Mouse (Mus musculus): ENCODE results near the gene Slc20a1. TPM values are rescaled to one million over a fixed set of nuclear protein-coding genes. Genes with fewer than 3 reads are reported as not detected.

The Slc20a1 gene
- total RNA-seq, 2 experiments from 2014 or later, result 110 to 130 TPM

DNA sequence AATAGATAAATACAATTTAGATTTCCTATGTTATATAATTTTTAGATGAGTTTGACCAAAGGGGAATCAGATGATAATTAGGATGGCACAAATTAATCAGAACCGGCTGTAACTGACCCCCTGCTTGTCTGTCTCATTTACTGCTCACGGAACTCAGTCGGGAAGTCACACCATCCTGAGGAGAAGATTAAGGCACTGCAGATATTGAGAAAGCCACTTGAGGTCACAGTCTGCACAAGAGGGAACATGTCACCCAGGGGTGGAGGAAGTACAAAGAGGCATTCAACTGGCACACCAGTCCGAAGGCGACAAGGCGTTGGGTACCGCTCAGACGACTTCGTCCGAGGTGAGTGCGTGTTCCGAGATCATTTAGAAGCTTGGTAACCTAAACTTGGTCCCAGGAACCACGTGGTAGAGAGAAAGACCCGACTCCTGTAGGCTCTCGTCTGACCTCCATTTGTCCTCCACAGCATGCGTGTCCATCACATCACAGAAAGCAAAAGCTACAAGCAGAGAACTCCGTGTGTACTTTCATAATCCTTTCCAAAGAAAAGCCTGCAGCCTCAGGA, 26.8 kb downstream of the Slc20a1 start:
- no peak for DNase-seq (ENCODE audit: low spot score in 2 of 2)

DNA sequence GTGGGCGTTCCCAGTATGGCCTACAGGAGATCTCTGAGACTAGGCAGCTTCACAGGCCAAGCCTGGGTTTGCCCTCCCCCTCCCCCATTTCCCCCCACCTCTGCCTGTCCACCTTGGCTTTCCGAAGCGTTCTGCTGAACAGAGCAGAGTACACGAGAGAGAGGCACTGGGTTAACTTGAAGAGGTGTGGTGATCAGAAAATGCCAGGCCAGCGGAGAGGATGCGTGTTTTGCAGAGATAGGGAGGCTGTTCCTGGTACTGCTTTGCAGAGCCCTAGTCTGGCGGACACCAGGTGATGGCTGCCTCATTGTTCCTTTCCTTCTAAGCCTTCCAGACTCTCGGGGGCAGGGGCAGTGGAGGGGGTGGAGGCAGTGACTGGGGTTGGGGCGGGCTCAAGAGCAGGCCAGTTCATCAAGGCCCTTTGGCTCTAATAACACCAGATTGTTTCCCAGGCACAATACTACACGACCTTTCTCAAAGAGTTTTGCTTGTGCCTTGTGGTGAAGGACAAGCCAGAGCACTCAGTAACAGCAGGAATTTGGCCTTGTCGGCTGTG, 27.8 kb downstream of the Slc20a1 start:
- no peak for DNase-seq (ENCODE audit: low spot score in 2 of 2)

DNA sequence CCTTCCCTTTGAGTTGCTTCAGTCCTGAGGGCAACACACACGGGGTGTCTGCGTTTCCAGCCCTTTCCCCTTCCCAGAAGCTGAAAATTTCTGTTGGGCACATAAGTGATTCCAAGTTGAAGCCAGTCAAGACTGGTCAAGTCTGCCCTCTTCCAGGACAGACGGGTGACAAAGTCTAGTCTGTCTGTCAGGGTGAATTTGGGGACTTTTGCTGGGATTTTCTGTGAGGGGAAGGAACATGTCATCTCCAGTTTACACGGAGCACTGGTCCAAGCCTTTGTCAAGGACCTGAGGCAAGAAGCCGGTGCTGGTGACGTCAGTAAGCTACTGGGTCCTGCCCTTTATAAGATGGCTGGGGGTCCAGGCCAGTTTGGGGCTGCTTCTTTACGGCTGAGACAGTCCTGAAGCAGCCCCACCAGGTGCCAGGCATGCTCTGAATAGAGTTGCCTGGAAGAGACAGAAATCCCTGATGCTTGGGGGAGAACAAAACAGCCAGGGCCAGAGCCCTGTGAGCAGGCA, 28.5 kb downstream of the Slc20a1 start:
- DNase-seq (ENCODE audit: low spot score in 2 of 2), result no peak

DNA sequence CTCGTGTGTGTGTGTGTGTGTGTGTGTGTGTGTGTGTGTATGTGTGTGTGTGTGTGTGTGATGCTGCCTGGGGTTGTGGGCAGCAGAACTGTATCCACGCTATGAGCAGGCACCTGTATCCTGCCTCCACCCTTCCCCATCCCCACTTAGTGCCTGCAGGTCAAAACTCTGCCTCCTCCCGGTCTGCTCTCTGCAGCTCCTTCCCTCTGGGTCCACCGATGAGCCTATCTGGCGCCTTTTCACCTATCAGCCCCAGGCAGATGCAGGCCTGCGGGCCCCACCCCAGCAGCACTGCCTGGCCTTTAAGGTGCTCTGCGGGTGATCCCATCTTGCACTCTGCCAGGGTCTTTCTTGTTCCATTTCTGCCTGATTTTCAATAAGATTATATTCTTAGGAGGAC, 29.1 kb downstream of the Slc20a1 start:
- no peak for DNase-seq (ENCODE audit: low spot score in 2 of 2)

DNA sequence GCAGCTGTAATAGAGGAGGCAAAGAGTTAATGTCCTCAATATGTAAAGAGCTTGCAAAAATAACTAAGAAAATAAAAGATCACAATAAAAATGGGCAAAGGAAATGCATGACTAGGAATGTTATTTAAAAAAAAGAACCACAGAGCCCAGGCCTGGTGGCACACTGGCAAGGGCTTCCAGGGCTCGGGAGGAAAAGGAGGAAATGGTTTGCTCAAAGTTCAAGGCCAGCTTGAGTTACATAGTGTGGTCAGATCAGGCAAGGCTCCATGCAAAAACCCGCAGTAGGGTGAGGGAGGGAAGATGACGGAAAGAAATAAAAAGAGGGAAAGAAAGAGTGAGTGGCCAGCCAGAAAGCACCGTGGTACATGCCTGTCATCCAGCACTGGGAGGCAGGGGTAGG, 30.0 kb downstream of the Slc20a1 start:
- no peak for DNase-seq (ENCODE audit: low spot score in 2 of 2)

DNA sequence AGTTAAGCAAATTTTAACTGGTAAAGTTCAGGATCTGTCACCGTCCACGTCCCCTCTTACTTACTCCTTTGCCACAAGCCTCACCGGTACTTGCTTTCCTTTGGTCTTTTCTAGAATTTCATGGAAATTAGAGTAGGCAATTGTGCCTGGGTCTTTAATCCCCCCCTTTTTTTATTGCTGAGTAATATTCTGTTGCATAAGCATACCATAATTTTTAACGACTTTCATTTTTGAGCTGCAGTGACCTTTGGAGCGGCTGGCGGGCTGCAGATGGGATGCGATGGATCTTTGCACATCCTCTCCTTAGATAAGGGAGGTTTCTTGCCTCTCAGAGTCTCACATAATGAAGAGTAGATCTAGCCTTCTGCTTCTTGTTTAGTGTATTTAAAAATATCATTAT, 30.8 kb downstream of the Slc20a1 start:
- DNase-seq (ENCODE audit: low spot score in 2 of 2), result no peak

DNA sequence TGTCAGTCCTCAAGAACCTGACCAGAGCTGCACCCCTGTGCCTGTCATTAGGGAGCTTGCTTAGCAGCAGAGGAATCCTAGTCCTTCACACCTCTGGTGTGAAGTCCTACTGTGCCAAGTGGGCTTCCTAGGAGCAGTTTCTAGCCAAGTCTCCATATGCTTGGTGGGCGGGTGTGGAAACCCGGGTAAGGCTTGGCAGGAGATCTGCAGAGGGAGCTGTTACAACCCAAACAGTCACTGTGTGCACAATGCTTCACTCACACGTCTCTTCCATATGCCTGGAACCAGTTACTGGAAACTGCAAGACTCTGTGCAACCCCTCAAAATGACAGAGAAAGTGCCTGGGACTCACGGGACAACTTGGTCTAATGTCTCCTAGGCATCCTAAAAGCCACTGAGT, 33.5 kb downstream of the Slc20a1 start:
- DNase-seq (ENCODE audit: low spot score in 2 of 2), result peak; percentile 57 to 83

DNA sequence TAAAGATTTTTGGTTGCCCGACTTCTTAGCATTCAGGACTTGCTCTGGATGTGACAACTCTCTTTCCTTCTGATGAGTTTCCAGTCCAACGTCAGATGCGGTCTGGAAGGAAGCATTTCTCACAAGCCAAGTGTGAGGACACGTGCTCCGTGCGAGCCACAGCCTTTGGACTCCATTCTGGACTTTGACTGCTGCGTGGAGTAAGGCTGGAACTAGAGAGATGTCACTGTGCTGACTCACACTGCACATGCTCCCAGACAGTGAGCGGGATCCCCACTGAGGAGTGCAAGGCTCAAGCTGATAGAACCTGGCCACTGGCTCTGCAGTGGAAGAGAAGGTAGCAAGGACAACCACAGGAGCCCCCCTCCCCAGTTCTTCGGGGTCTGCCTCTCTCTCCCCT, 33.9 kb downstream of the Slc20a1 start:
- DNase-seq (ENCODE audit: low spot score in 2 of 2), result no peak

DNA sequence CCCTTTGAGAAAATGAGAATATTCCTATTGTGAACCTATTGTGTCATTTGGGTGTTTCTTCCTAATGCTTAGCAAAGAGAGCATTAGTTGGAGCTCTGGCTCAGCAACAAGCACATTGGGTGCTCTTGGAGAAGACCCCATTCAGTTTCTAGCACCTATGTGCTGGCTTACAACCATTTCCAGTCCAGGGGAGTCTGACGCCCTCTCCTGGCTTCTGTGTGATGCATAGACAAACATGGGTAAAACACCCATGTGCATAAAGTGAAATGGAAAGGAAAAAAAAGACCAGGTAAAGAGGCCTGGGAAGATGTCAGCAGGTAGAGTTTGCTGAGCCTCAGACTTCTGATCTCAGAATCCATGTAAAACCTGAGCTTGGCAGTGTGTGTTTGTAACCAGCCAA, 34.7 kb downstream of the Slc20a1 start:
- DNase-seq (ENCODE audit: low spot score in 2 of 2), result no peak

DNA sequence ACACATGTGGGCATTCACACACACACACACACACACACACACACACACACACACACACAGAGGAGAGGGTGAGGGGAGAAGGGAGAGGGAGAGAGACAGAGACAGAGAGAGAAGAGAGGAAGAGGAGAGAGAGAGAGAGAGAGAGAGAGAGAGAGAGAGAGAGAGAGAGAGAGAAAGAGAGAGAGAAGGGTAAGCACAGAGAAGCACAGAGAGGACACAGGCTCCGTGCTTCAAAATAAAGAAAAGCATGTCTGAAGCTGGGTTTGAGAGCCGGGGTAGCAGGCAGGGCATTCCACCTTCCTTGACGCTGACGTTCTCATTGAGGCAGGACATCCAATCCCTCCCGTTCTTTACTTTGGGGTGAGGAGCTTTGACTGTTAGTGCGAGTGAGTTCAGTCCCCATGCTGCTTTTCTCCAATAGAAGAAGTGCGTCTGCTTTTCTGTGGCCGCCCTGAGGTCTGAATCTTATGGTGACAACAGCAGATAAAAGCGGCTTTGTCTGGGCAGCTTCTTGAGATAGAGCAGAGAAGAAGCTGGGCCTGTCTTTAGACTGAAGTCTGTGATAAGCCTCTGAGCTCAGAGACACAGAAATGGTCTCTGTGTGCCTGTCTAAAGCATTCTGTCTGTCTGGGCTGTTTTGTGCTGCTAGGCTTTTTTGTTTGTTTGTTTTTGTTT, 35.4 kb downstream of the Slc20a1 start:
- DNase-seq (ENCODE audit: low spot score in 2 of 2), result no peak

DNA sequence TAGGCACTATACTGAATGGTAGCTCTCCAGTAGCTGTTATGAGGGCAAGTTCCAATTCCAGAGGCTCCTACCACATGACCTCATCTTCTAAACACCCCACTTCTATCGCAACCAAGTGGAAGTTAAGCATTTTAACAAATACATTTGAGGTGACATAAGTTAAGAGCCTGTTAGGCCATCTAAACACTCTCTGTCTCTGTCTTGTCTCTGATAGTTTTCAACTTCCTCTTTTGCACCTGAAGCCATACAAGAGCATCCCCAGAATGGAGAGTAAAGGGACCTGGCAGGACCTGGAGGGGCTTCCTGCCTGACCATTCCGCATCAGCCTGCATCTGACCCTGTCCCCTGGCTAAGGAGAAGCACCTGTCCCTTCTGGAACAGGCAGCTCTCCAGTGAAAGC, 36.2 kb downstream of the Slc20a1 start:
- no peak for DNase-seq (ENCODE audit: low spot score in 2 of 2)

DNA sequence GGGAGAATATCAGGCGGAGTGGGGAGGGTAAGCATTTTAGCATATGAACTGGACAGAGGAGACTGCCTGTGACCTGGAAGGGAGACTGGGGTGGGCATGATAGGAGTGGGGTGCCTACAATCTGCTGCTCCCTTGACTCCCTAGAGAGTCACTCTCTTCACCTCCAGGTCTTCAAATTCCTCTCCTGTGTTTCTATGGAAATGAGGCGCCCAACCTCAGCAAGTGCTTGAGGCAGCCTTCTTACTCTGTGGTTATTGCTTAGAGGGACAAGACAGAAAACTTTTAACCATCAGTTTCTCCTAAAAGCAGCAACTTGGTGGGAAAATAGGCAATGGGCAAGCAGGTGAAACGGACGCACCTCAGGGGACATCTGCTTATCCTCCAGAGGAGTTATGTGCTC, 38.0 kb downstream of the Slc20a1 start:
- DNase-seq (ENCODE audit: low spot score in 2 of 2), result no peak

DNA sequence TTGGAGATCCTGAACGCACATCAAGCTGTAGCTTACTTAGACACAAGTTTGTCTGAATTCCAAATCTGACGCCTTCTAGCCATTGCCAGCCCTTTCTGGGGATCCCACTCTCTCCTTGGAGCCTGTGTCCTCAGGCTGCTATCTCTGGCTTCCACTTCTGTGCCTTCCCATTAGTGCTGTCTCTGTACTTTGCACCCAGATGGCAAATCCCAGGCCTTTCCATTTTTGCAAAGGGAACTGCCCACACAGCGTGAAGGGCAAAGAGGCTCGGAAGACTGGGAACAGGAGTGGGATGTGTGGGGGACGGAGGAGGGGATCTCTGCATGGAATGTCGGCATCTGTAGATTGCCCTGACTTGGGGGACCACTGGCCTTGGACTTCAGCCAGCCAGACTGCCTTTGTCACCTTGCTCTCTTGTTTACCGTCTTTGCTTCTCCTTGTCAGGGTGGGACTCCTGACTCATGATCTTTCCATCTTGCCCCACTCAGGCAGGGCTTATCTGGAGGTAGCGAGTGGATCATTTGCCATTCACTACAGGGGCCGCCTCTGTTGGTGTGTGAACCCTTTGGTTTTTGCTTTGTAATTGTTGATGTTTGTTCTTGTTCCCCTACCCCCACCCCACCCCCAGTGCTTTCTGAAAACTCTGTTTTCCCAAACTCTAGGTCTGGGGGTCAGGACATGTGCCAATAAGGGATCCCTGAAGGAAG, 42.3 kb downstream of the Slc20a1 start:
- peak in 1 of 2 experiments; percentile 43 for DNase-seq (ENCODE audit: low spot score in 2 of 2)

DNA sequence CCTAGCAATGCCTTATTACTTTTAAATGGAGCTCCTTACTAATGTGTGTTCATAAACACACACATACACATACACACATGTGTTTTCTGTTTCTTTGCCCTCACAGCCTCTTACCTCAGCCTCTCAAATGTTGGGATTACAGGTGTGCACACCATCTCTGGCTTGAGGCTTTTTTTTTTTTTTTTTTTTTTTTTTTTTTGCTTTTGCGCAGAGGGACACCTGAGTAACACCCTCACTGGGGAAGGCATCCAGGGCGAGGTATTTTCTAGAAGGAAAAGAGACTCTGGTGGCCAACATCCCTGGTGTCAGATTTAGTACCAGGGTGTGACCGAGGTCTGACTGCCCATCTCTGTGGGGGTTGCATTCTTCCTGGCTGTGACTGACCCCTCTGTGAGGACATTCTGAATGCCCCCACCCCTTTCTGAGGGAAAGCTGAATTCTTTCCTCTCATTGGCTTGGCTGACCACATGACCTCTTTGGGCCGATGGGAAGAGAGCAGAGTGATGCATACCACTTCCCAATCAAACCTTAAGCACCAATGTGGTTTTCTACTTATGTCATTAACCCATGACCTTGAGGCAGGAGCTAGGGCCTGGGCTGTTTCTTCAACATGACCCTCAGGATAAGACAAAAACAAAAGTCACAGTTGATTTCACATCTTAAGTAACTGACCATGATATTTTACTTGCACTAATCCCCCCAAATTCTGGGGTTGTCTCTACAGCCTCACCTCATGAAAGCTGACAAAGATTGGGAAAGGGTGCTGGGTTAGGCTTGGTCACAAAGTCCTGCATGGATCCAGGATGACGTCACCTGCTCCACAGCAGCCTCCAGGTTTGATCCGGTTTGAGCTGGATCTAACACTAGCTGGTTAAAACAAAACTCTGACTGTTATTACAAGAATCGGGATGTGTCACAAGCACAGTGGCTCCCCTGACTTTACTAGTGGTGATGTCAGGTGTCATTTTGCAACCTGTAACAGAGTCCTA, 43.6 kb downstream of the Slc20a1 start:
- DNase-seq (ENCODE audit: low spot score in 2 of 2), result no peak

DNA sequence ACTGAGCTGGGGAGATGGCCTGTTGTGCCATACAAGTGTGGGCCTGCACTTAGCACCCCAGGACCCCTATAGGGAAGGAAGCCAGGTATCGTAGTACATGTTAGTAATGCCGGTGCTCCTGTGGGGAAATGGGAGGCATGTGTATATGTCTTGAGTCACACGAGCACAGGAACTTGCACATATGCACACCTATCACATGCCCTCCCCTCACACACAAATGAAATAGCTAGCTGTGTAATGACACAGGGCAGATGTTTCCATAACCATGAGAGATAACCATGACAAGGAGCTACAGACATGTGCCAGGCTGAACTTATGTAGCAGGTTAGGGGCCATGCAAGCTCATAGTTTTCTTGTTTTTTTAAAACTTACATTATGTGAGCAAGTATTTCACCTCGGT, 44.4 kb downstream of the Slc20a1 start:
- DNase-seq (ENCODE audit: low spot score in 2 of 2), result no peak

DNA sequence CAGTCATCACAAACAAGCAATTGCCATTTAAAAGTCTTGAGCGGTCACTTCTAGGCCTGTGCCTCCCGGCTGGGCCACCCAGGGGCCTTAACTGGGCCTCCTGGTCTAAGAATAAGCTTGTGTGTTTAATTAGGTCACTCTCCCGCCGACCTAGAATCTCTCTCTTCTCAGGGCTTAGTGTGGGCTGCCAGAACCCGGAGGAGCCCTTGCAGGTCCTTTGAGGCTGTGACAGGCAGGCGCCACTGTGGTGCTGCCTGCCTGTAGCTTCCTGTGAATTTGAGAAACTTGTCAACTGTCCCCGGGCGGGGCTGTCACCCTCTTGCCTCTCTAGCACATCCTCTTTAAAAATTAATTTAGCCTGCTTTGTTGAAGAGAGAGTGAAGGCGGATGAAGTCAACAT, 45.2 kb downstream of the Slc20a1 start:
- peak; percentile 13 to 50 for DNase-seq (ENCODE audit: low spot score in 2 of 2)

DNA sequence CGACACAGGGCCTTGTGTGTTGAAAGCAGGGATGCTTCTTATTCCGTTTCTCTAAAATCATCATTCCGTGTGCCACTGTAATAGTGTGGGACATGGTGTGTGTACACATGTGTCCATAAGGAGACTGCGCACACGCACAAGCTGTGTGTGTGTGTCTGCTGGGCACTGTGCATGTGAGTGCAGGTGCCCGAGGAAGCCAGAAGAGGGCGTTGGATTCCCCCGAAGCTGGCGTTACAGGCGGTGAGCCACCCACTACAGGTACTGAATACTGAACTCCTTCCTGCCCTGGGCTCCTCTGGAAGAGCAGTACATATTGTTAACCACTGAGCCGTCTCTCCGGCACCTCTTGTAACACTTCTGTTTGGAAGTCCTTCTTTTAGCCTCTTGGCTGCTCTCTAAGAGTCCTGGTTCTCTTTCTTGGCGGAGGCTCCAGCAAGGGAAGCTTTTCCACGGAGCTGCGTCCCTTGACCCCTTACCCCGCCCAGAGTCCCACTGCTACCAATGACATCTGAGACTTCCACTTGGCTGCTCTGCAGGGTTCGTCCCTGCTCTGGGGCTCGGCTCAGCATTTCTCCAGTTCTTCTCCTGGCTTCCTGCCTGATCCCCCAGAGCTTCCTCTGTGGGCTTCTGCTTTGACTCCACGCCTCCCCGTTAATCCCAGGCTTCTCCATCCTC, 46.0 kb downstream of the Slc20a1 start:
- peak in 1 of 2 experiments; percentile 40 for DNase-seq (ENCODE audit: low spot score in 2 of 2)

DNA sequence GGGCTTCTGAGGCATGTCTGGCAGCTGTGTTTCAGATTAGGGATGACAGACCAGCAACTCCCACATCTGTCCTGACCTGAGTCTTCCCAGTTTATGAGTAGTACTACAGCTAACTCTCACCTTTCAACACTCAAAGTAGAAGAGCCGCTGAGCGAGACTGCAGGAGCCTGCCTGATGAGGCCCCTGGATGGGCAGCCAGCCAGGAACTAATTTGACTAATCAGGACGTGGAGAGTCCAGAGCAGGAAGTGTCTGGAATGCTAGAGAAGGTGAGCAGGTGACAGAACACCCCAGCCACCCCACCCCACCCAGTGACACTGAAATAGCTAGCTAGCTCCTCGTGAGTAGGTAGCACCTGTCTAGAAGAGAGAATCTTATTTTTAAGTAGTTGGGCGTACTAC, 47.1 kb downstream of the Slc20a1 start:
- DNase-seq (ENCODE audit: low spot score in 2 of 2), result no peak

DNA sequence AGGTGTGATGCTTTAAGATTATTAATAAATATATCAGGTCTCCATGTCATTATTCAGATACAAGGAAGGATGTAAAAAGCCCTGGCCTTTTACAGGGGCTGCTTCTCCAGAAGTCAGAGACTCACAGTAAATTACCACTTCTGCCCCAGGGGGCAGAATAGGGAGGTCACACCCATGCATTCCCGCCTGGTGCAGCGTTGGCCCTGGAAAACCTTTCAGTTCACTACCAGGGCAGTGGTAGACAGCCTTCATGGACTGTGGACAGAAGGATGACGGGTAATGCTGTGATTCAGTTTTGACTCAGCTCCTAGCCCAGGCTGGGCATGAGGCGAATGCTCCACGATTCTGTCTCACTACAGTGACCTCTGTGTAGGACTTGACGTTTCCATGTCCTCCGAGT, 47.9 kb downstream of the Slc20a1 start:
- no peak for DNase-seq (ENCODE audit: low spot score in 2 of 2)

DNA sequence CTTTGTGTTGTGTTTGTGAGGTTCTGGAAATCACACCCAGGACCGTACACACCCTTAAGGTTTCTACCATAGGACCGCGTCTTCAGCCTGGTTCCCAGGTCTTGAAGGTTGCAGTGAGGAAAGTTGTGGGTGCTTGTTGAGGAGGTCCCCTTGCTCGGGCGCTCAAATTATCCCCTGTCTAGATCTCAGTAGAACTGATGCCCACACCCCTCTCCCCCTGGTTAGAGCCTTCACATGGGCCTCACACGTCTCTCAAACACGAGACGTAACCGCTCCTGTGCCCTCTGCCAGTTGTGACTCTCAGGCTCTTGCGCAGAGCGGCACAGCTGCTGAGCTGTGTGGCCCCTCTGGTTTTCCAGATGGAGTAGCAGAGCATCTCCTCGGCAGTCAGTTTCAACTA, 48.4 kb downstream of the Slc20a1 start:
- DNase-seq (ENCODE audit: low spot score in 2 of 2), result no peak

Data from layer of hippocampus, postnatal 14 days (tissue).